Mouse (Mus musculus) hindbrain, embryonic 10.5 days (tissue): ENCODE measurements at regions not wholly inside any gene's neighbourhood (a gene's known extent, or its start where the extent isn't known, plus 50 kb on each side); places are given as distances from the start of the nearest gene placed in this dataset.

Experiments used
- DNase-seq: peaks from one replicate; pipeline ENCODE4 v3.0.0-alpha.2; 2017; ENCODE audit warnings: low spot score
- H3K27ac ChIP-seq: fragments of 300-500 bp; sonication (generic); 2 replicates; pipeline ENCODE4 v1.5.1; 2016; ENCODE audit warnings: mild to moderate bottlenecking, moderate library complexity
- H3K27me3 ChIP-seq: fragments of 300-500 bp; sonication (generic); 2 replicates; pipeline ENCODE4 v1.6.1; 2016; ENCODE audit warnings: mild to moderate bottlenecking; ENCODE audit not compliant: poor library complexity, insufficient read depth, severe bottlenecking
- H3K36me3 ChIP-seq: fragments of 300-500 bp; sonication (generic); 2 replicates; pipeline ENCODE4 v1.6.1; 2016; ENCODE audit warnings: mild to moderate bottlenecking, moderate library complexity
- H3K4me1 ChIP-seq: fragments of 300-500 bp; sonication (generic); replicated peaks from 2 replicates; pipeline ENCODE4 v1.6.1; 2016; ENCODE audit warnings: mild to moderate bottlenecking
- H3K4me3 ChIP-seq: fragments of 300-500 bp; sonication (generic); 2 replicates; pipeline ENCODE4 v1.5.1; 2016; ENCODE audit warnings: mild to moderate bottlenecking, moderate library complexity
- H3K9me3 ChIP-seq: fragments of 300-500 bp; sonication (generic); 2 replicates; pipeline ENCODE4 v1.6.1; 2016; ENCODE audit warnings: mild to moderate bottlenecking, moderate library complexity
- WGBS: fragments of 180-500 bp; shearing (Covaris S2); methylation state at CpG from one replicate; pipeline ENCODE4 v1.1.7; 2016; 5-methylcytosine and 5-hydroxymethylcytosine counted together

DNA sequence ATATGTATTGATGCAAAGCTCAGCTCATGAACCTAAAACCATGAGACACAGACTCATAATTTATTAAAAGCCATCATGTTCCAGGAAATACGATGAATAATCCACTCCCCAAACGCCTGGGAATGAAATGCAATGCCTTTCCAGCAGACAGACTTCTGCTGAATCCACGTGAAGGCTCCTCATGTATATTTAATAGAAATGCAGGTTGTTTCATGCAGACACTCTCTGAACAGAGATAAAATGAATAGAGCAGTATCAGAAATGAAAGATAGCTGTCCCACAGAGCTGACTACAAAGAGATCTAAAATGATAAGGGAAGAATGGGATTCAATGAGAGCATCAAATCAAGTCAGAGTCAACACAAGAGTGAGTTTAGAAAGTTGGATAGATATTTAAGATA lies 376.3 kb upstream of the Lrfn5 start:
- Histone ChIP-seq H3K27ac (no peak overlapping the region), H3K27me3 (no peaks in the 10 kb centered on the region), H3K36me3 (no peaks in the 10 kb centered on the region), H3K4me1 (no peaks in the 10 kb centered on the region), H3K9me3 (no peaks in the 10 kb centered on the region), H3K4me3 (no peak overlapping the region)
- DNase-seq, result no peak
- 88% methylated on average over 3 of the region's 3 CpGs for WGBS

- Histone ChIP-seq H3K27ac (no peak overlapping the region), H3K9me3 (no peaks in the 10 kb centered on the region), H3K4me3 (no peak overlapping the region), H3K27me3 (no peaks in the 10 kb centered on the region), H3K4me1 (no peaks in the 10 kb centered on the region), H3K36me3 (no peaks in the 10 kb centered on the region)
- WGBS, result 62% methylated on average over 4 of the region's 4 CpGs
- DNase-seq, result peak; percentile 44
Observed at GRCm38 (mm10) chr12:61175331-61175730, 347.6 kb upstream of the Lrfn5 start.
